Mouse (Mus musculus): ENCODE results near the gene Vmn1r148.
"Not testable (repeated sequence)": the region's sequence is repeated elsewhere in the genome, so short reads cannot be mapped to it uniquely, and the experiment has no call there.

The Vmn1r148 gene

DNA sequence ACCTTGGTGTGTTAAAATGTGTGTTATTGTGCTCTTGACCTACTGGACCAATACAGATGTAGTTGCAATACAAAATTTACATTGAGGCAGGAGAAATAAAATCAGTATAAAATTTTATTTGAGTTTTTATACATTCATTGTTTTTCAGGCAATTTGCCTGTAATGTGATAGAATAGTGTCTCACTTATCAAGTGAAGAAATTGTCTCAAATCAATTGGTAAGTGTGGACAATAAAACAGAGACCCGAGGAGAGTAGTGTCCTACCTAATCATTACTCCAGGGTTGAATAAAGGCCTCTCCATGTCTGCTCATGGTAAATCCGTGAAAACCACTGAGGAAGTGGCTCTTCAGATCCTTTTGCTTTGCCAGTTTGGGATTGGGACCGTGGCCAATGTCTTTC is at the start of gene Vmn1r148:
Gene Vmn1r148 (plus strand): TSS at position 301 of the 400 bp plus-strand sequence.
- not testable (repeated sequence) for DNase-seq (ENCODE audit: low read depth)

DNA sequence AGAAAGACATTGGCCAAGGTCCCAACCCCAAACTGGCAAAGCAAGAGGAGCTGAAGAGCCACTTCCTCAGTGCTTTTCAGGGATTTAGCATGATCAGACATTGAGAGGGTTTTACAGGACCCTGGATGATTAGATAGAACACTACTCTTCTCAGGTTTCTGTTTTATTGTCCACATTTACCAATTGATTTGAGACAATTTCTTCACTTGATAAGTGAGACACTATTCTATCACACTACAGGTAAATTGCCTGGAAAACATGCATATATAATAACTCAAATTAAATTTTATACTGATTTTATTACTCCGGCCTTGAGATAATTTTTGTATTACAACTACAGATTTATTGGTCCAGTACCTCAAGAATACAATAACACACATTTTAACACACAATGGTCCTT is 42.4 kb upstream of the Vmn1r148 start, which contains the start of gene Gm8660:
Gene Gm8660 (minus strand): TSS at position 101 of the 400 bp plus-strand sequence.
- DNase-seq (ENCODE audit: low read depth): not testable (repeated sequence)

DNA sequence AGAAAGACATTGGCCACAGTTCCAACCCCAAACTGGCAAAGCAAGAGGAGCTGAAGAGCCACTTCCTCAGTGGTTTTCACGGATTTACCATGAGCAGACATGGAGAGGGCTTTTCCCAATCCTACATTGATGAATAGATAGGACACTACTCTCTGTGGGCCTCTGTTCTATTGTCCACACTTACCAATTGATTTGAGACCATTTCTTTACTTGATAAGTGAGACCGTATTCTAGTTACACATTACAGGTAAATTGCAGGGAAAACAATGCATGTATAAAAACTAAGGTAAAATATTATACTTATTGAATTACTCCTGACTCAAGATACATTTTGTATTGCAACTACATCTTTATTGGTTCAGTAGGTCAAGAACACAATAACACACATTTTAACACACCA is 24.7 kb downstream of the Vmn1r148 start, which contains the start of gene Vmn1r149:
Gene Vmn1r149 (minus strand): TSS at position 101 of the 400 bp plus-strand sequence.
- not testable (repeated sequence) for DNase-seq (ENCODE audit: low read depth)

DNA sequence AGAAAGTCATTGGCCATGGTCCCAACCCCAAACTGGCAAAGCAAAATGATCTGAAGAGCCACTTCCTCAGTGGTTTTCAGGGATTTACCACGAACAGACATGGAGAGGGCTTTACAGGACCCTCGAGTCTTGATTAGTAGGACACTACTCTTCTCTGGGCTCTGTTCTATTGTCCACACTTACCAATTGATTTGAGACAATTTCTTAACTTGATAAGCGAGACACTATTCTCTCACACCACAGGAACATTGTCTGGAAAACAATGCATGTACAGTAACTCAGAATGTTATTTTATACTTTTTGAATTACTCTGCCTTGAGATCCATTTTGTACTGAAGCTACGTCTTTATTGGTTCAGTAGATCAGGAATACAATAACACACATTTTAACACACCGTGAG is 50.6 kb downstream of the Vmn1r148 start, which contains the start of gene Gm10665:
Gene Gm10665 (minus strand): TSS at position 101 of the 400 bp plus-strand sequence.
- not testable (repeated sequence) for DNase-seq (ENCODE audit: low read depth)

Data from naive thymus-derived CD4-positive, alpha-beta T cell, adult 2 months (primary cell).